Mouse (Mus musculus) right cerebral cortex, postnatal 14 days (tissue): ENCODE measurements around the gene Ube2k.

ENCODE experiments used
- DNase-seq: peaks from one replicate; pipeline ENCODE4 v3.0.0; 2022

Gene Ube2k

DNA sequence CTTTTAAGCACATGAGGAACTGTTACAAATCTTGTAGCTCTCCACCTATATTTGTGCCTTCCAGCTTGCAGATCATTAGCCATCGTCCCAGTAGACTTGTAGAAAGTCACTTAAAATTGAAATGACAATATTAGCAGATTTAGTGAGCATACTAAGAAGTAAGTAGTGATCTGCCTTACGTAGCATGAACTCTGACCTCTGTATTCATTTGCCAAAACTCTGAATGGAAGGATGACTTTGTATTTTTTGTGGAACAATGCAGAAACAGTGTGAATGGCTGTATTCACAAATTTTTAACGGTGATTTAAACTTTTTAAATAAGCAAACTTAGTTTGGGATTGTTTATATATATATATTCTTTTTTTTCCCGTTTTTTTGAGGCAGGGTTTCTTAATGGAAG is 1.8 kb downstream of the Ube2k start:
- no peak for DNase-seq

DNA sequence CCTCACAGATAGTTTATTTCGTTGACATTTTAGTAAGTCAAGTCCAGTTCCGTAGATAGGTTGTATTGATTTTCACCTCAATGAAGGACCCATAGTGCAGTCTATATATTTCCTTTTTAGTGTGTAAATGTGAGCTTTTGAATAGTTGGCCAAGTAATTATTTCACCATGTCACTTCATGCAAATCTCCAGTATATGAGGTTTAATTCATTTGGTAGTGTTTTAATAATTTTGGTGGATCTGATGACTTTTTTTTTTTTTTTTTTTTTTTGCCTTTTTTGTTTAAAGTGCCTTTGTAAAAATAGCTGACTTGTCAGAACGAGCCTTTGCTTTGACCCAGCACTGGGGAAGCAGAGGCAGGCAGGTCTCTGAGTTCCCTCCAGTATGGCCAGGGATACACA is 2.8 kb downstream of the Ube2k start:
- no peak for DNase-seq

DNA sequence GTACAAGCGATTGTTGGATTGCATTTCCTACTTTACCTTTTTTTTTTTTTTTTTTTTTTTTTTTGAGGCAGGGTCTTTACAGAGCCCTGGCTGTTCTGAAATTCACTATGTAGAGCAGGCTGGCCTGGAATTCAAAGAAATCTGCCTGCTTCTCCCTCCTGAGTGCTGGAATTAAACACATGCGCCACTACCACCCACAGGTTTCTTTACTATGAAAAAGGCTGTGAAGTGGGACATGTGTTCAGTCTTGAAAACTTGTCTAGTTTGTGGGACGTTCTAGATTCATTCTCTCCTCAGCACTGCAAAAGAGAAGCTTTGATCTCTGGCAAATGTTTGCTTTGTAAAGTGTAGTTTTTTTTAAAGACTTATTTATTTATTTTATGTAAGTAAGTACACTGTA is 4.9 kb downstream of the Ube2k start:
- no peak for DNase-seq

DNA sequence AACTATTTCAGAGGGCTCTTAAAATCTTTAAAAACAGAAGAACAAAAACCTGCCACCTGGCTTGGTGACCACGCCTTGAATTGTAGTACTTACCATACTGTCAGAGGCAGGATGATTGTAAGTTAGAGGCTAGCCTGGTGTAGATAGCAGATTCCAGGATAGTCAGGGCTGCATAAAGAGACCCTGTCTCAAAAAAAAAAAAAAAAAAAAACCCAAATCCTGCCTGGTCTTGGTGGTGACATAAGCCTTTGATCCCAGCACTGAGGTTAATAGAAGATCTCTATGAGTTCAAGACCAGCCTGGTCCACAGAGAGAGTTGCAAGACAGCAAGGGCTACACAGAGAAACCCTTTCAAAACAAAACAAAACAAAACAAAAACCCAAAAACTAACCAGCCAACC is 6.5 kb downstream of the Ube2k start:
- no peak for DNase-seq

DNA sequence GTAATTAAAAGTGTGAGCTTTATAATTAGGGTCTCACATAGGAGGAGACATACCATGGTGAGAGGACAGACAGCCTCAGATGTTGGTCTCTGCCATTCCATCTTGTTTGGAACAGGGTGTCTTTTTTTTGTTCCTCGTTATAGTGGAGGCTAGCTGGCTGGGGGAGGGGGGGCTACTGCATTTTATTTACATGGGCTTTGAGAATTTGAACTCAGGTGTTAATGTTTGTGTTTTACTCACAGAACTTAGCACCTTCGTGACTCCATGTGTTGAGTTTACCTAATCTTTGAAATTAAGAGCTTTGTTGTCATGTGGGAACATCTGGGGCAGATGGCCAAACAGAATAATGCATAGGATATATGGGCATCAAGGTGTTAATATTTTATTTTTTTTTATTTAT is 7.6 kb downstream of the Ube2k start:
- no peak for DNase-seq

DNA sequence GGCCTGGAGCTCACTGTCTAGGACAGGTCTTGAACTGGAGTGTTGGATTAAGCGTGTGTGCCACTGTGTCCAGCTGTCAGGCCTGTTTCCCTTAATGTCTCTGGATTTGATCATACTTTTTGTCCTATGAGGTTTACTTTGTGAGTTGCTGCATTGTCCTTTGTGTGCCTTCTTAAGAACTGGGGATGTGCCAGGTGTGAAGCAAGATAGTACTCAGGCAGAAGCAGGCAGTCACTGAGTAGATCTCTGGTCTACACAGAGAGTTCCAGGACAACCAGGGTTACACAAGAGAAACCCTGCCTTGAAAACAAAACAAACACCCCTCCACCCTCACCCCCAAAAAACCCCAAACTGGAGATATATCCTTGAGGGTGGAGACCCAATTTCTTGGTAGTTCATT is 12.6 kb downstream of the Ube2k start:
- DNase-seq: no peak

DNA sequence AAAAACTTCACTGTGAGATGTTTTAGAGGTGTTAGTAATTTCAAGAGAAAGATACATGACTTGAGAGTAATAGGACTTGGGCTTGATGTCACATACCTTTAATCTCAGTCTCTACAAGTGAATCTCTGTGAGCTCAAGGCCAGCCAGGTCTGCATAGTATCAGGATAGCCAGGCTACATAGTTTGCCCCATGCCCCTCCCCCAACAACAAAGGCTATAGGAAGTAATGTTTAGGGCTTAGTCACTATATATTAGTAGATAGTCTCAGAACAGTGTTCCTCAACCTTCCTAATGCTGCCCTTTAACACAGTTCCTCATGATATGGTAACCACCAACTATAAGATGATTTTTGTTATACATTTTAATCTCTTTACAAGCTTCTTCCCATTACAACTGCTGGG is 20.1 kb downstream of the Ube2k start:
- no peak for DNase-seq

DNA sequence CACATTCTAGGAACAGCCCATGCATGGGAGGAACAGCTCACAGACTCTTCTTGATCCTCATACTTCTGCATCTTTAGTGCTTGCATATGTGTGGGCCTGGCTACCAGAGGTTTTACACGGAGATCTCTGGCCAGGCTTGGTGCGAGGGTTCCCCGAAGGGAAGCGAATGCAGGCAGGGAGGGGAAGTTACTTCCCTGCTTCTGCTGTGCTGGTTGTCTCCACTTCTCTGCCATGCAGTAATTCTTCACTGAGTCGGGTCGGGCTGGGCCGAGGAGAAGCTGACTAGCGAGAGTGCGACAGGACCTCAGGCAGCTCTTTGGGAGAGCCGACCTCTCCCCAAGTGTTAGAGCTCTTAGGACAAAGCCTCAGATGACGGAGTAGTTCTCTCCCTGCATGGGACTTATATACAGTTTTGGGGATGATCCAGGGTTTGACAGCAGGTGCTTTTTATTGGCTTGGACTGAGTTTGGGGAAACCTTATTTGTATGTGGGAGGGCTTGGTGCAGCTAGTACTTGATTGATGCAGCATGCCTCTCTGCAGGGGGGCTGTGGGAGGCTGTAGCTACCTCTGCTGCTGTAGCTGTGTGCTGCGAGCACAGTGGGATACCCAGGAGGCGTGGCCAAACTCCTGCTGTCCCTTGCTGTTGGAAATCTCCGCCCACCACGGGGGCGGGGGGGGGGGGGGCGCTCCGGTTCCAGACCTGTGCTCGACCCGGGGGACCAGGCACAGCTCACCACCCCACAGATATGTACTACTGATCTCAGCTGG is 24.3 kb downstream of the Ube2k start:
- no peak for DNase-seq

DNA sequence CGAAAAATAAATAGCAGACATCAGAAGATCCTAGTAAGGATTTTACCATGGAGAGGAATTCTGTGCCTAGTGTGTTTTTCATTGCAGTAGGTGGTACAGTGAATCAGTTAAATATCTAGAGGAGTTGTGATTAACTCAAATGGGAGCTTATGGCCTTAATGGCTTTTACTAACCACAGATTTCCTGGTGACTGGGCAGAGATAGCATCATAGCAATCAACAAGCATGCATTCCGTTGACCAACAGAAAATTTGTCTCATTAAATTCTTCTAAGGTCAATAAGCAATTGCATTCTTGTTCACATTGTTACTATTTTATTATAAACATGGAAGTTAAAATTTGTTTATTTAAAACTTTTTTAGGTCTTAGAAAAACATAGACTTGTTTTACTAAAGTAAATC is 28.5 kb downstream of the Ube2k start:
- DNase-seq: no peak

DNA sequence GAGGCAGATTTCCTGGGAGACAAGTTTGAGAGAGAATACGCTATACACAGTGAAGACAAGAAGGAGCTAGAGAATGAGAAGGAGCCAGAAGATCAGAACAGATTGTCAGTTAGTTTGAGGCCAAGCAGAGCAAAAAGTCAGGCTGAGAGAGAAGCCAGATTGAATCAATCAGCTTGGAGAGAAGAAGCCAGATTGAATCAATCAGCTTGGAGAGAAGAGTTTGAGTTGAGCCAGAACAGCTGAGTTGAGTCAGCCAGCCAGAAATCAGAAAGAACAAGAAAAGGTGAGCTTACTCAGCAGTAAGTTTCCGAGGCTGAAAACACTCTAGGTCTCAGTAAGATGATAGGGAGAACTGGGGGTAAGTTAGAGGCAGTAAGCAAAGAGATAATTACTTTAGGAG is 37.8 kb downstream of the Ube2k start:
- no peak for DNase-seq

DNA sequence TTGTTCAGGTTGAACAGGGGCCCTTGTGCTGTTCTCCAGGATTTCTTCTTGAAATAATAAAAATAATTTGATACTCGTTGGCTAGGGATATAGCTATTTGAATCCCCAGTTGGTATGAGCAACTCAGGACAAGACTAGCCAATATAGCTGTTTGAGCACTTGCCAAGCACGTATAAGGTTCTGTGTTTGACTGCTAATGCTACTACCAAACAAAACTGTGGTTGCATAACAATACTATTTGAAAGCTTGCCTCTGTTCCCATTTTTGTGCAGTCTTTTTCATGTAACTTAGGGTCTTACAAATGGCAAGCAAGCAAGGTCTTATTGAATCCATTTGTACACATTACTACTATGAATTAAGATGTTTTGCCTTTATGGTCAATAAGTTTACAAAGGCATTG is 38.9 kb downstream of the Ube2k start:
- DNase-seq: no peak

DNA sequence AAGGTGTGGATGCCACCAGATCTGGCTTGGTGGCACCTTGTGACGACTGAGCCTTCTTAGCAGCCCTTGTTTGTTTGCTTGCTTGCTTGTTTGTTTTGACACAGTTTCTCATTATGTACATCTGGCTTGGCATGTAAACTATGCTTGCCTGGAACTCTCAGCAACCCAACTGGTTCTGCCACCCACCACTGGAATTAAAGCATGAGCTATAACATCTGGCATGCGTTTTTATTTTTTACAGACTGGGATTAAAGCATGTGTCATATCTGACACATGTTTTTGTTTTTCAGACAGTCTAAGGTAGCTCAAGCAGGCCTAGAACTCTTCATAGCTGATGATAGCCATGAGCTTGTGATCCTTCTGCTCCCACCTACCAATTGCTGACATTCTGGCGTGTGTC is 41.5 kb downstream of the Ube2k start:
- DNase-seq: no peak

DNA sequence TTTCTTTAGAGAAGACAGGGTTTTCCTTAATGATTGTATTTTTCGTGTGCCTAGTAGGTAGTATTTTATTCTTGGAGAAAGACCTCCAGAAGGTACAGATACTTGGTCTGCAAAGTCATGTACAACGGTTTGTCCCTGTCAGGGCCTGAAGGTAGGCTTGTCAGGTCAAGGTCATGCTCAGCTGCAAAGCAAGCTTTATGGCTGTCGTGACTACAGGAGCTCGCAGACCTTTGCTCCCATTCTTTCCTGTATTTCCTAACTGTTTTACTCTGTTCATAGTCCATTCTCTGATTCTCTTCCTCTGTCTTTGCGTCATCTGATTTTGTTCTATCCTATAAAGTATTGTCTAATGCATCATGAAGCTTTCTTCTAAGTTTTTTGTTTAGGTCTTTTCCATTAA is 49.3 kb downstream of the Ube2k start:
- no peak for DNase-seq

DNA sequence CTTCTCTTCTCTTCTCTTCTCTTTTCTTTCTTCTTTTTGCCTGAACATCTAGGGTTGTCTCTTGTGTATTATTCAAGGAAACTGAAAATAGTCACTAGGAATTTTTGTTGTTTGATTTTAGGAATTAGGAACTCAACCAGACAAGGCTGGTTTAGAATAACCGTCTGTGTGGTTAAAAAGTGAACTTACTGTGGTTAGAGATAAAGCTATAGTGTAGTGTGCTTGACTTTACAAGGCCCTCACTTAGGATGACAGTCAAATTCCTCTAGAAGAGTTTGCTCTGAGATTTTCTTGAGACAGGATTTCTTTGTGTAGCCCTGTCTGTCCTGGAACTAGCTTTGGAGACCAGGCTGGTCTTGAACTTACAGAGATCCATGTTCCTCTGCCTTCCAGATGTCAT is 53.2 kb downstream of the Ube2k start:
- DNase-seq: no peak

DNA sequence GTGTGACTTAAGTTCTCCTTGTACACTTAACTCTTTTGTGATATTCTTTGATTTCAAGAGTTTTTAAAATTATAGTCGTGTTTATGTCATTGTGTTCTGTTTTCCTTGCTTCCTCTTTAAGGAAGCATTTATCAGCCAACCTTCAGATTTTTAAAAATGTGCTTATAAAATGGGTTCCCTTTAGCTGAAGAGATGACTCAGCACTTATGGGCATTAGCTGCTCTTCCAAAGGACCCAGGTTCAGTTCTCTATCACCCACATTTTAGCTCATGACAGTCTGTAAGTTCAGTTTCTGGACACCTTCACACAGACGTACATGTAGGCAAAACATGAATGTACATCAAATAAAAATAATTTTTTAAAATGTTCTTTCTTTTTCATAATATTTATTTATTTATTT is 55.4 kb downstream of the Ube2k start:
- no peak for DNase-seq

DNA sequence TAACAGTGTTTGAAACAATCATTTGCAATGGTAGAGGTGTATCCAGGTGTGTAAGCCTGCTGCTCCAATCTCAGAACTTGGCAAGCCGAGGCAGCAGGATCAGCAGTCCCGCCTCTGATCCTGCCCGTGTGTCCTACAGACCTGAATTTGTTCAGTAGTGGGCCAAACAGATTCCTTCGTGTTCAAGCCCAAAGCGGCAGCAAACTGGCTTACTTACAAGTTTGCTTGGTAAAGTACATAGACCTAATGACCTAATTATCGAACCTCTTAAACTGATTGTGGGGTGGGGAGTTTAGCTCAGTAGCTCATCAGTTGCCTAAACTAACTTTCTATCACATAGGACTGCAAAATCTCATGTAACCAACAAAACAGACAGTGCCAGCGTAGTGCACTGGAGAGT is 62.6 kb downstream of the Ube2k start:
- DNase-seq: no peak

DNA sequence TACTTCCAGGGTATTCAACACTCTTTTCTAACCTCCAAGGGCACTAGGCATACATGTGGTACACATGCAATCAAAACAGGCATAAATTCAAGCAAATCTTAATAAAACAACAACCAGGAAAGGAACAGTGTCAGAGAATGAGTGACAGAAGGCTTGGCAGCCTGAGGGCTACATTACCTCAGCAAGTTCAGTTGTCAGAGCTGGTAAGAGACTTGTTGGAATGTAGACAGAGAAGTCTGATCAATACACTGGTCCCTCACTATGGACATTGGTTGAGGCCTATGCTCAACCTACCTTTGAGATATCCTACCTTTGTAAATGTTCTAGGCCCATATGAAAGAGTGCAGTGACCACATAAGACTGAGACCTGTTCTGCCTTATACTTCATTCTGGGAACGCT is 69.8 kb downstream of the Ube2k start:
- DNase-seq: no peak

DNA sequence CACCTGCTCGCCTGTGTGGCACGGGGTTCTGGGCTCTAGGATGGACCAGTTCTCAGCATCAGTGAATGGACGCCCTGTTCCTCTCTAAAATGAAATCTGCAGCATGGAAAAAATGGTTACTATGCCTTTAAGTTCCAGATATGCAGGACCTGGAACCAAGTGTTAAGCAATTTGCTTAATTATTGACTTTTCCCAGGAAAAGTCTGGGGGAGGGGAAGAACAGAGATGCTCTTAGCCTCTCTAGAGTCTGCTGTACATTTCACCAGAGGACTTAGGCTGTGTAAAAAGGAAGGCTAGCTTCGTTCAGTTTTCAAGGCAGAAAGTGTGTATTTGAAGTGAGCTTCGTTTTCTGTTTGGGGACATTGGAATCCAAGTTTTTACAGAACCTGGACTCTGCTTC is 72.7 kb downstream of the Ube2k start:
- no peak for DNase-seq

DNA sequence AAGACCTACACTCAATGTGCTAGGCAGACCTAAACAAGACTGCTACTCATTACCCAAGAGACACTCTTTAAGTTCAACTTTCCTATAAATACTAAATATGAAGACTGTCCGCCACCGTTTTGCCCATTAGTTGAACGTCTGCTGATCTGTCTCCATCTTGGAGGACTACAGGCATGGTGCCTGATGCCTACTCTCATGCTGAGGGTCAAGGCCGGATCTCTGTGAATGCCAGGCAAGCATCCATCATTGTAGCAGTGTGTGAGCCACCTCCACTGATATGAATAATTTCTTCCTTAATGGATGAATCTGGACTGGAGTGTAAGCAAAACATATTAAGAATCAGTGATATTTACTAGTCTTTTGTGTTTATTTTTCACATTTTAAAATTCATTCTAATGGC is 73.5 kb downstream of the Ube2k start:
- DNase-seq: no peak

DNA sequence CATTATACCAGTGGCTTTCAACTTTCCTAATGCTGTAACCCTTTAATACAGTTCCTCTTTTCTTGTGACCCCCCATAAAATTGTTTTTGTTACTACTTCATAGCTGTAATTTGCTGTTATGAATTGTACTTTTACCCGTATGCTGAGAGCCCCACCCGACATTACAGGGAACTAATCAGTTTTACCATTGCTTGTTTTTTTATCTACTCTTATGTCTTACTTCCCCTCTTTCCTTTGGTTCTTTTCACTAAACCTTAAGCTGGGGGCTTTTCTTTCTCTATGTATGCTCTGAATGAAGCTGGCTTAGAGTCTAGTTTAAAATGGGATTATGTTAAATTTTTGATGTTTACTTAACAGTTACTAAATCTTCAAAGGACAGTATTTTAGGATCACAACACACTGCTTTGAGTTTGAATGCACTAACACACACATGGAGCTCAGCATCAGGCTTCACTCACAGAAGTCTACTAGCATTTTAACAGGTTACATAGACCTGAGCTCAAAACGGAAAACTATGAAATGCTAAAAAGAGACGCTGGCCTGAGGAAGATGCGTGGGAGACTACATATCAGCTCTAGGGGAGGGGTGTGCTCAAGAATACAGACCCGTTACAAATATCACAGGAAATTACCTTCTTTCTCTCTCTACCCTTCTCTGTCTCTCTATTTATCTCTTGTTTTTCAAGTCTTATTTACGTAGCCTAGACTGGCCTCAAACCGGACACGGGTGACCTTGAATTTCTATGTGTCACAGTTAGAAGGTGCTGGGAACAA is 76.3 kb downstream of the Ube2k start:
- DNase-seq: no peak

DNA sequence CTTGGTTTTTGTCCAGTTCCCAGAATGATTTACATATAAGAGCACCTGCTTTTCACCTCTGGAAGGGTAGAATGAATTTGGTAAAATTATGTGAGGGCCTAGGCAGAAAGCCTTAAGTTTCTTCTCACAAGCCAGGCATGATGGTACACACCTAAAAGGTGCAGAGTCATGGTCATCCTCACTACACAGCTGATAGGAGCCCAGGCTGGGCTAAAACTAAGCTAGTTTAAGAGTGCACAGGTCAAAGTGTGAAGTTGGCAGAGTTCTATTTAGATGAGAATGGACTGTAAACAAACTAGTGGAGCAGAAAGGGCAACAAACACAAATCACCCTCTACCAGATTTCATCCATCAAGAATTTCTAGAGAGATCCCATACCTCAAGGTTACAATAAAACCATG is 87.3 kb downstream of the Ube2k start:
- DNase-seq: no peak

DNA sequence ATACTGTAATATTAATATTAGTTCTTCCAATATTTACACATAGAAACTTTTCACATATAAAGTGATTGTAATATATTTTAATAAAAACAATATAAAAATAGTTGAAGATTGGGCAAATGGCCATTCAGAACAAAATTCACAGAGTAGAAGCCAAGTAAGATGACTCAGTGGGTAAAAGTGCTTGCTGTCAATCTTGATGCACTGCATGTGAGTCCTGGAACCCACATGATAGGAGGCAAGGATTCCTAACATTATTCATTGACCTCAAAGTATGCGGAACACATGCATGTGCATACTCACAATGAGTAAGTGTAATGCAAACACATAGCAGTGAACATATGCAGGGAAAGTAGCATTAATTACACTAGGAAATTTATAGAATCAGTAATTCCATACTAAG is 101.9 kb downstream of the Ube2k start:
- DNase-seq: no peak
